Mouse (Mus musculus): ENCODE measurements around the gene Rftn2.
"Not testable (repeated sequence)": the region's sequence is repeated elsewhere in the genome, so short reads cannot be mapped to it uniquely, and the experiment has no call there.

Rftn2 gene

DNA sequence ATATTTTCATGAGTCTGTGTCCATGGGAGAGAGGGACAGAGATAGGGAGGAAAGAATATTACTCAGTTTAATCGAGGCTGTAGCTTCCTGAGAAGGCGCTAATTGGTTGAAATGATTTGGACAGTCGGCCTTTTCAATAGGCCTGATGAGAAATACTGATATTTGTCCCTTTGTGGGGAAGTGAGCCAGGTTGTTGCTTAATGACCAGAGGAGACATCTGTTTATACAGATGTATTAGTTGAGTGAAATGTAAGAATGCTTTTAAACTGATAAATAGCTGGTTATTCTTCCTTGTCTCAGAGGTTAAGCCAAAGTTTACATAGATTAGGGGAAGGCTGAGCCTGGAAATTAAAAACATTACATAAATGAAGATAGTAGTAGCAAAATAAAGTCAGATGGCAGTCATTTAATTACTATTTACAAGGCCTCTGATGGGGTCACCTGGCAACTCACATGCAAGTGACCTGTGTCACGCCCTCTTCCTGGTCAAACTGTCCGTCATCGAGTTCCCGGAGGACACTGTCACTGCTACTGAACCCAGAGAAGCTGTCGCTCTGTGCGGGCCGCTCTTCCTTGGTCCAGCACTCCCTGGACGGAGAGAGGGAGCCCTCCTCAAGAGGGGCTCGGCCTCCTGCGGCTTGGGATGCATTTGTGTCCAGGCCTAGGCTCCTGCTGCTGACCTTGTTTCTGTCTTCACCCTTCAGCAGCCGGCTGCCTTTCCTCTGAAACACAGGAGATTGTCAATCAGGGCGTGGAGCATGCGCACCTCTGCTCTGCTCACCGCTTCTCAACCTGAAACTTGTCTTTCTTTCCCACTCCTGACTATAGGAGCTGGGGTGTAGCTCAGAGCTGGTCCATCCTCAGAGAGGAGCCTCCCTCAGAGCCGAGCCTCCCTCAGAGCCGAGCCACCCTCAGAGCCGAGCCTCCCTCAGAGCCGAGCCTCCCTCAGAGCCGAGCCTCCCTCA, 54.9 kb downstream of the Rftn2 start:
- DNase-seq (ENCODE audit: low spot score), result no peak

DNA sequence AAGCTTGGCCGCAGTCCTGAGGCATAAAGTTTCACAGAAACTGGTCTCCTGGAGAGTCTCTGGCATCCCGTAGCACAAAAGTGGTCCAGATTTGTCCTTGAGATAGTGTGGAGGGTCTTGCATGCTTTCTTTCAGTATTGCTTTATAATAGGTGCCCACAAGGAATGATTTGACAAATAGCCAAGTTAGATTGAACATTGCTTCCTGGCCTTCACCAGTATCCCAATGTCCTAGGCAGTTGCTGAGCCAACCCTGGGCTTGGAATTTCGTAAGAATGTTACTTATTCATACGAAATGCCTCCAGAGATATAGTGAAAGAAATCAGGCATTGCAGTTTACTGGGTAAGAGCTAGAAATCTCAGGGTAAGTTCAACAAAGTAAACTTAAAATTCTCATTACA, 58.0 kb downstream of the Rftn2 start:
- no peak for DNase-seq (ENCODE audit: low spot score)

DNA sequence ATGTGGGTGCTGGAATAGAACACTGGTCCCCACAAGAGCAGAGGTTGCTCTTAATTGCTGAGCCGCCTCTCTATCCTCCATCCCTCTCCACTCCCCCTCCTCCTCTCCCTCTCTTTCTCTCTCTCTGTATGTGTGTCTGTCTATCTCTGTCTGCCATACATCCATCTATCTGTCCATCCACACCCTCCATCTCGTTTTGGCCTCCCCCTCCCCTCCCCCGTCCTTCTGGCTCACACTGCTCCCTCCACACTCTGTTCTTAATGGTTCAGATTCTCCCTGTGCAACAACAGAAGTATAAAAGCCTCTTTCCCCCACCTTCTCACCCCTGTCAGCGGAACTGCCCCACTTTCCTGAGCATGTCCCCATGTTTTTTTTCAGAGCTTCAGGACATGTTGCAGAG, 59.0 kb downstream of the Rftn2 start:
- no peak for DNase-seq (ENCODE audit: low spot score)

DNA sequence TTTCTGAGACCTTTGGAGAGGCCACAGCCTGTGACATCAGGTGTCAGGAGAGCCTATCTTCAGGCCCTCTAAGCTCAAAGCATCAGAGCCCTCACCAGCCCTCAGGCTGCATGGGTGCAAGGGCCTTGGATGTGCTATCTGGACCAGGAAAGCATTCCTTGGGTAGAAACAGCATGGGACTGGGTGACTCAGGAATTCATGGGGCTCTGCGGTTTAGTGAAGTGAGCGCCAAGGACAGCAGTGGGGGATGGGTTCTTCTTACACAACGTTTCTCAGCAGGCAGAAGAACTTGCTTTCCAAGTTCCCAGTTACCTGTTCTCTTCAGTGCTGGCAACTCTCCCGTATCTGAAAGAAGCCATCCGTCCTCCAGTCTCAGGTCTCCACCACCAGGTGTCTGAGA, 62.6 kb downstream of the Rftn2 start:
- no peak for DNase-seq (ENCODE audit: low spot score)

DNA sequence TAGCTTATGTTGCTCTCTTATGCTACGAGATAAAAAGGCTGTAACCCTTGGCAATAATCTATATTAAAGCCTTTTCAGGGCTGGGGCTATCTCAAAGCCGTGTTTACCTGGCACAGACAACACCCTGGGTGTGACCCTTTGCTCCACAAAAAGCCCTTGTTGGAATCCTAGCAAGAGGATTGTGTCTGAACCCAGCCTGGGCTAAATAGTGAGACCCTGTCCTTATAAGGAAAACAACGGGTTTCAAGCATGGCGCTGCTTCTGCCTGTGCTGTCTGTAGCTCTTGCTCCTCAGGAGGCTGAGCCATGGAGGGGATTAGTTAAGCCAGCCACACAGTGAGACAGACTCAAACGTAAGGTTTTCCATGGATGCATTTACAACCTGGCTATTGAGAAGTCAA, 63.8 kb downstream of the Rftn2 start:
- DNase-seq (ENCODE audit: low spot score), result no peak

DNA sequence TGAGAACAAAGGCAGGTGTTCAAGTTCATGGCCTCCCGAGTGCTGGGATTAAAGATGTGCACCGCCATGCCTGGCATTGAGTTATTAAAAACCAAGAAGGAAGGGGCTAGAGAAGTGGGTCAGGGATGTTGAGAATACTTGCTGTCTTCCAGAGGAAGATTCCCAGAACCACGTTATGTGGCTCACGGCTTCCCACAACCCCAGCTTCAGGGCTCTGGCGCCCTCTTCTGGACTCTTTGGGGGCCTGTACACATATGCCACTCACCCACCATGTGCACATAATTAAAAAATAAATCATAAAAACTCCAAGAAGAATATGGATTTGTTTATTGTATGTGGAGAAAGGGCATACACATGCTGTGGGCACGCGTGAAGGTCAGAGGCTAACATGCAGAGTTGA, 64.7 kb downstream of the Rftn2 start:
- DNase-seq (ENCODE audit: low spot score), result no peak

DNA sequence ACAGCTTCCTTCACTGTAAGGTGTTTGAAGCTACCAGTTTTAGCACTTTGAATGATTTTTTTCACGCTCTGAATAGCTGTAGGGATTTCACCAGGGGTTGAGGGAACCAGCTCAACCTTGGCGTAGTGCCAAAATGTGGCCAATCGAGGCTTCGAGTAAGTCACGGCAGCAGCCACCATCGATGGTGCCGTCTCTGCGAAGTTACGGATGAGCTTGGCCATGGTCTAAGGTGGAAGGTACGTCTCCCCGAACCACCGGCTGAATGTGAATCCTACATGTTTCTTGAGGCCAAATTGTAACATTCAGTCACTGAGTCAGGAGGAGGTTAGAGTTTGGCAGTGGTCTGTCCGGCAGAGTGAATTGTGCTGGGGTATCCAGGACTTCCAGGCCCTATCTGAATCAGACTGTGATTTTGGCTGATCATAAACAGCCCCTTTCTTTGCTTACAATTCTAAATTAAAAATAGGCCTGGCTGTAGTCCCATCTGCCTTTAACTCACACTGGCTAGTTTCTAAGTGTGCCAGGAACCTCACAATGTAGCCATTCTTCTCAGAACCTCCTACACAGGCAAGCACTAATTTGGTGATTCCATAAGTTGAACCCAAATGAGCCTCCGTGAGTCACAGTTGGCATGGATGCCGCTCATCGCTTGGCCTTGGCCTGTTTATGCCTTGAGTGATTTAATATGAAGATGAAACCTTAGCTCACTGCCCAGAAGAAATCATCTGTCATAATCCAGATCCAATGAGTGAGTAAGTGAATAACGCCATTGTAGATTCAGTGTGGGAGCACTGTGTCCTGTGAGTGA, 65.5 kb downstream of the Rftn2 start:
- DNase-seq (ENCODE audit: low spot score), result peak; percentile 47

DNA sequence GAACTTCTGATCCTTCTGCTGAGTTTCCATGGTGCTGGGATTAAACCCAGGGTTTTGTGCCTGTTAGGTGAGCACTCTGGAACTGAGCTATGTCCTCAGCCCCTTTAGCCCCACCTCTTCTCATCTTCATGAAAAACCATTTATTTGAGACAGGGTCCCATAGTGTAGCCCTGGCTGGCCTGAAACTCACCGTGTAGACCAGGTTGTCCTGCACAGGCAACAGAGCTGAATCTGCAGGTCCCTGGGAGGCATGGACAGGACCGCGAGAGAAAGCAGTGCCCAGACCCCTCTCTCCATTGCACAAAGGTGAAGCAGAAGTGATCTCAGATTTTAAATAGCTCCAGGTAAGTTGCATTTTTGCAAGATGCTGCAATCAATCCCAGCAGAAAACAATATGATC, 66.4 kb downstream of the Rftn2 start:
- no peak for DNase-seq (ENCODE audit: low spot score)

DNA sequence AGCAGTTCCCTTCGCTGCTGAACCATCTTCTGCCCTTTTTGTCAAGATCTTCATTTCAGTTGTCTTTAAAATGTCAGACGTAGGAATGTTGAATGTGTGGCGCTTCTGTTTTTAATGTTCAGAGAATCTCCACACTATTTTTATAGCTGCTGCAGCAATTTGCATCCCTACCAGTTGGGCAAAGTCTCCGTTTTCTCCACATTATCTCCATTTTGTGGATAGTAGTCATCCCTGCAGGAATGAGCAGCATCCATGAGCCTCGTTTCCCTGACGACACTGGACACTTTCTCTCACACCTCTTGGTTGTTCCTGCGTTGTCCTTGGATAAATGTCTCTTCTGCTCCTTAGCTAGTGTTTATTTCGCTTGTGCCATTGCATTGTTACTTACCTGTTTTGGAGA, 67.8 kb downstream of the Rftn2 start:
- no peak for DNase-seq (ENCODE audit: low spot score)

DNA sequence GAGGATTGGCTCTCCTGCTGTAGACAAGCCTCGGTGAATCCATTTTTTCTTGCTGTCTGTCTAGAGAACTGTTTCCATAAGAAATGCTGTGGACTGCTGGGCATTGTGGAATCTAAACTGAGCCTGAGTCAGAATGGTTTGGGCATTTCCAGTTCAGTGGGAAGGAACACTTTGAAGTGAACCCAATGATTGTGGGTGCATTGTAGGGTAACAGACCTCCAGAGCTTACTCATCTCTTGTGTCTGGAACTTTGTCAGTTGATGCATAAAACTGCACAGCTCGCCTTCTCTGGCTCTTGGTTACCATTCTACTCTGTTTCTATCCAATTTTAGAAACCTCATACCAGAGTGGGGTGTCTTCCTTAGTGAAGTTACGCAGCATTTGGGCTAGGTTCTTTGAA, 68.4 kb downstream of the Rftn2 start:
- DNase-seq (ENCODE audit: low spot score), result no peak

DNA sequence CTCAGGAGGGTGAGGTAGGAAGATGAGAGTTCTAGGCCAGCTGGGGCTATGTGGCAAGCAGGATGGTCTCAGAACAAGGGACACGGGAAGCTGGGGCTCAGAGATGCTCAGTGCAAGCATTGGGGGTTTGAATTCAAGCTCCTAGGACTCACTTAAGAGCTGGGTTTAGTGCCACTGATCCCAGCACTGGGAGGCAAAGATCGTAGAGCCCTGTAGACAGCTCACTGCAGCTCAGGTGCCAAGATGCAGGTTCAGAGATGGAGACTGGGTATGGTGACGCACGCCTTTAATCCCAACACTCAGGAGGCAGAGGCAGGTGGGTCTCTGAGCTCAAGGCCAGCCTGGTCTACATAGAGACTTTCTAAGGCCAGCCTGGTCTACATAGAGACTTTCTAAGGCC, 69.3 kb downstream of the Rftn2 start:
- DNase-seq (ENCODE audit: low spot score), result no peak

DNA sequence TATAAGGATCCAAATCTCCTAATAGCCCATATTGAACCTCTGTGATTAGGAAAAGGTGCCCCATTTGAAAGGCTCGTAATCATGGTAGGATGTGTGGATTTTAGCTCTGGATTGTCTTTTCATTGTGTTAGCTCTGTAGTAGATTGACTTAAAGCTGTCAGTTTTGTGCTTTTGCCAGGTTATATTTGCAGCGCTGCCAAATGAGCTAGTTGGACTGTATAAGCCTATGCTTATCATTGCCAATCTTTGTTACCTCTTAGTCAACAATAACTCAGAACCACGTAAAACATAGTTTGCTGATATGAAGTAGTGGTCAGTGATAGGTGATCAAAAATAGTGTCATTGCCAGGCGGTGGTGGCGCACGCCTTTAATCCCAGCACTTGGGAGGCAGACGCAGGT, 81.0 kb downstream of the Rftn2 start:
- no peak for DNase-seq (ENCODE audit: low spot score)

DNA sequence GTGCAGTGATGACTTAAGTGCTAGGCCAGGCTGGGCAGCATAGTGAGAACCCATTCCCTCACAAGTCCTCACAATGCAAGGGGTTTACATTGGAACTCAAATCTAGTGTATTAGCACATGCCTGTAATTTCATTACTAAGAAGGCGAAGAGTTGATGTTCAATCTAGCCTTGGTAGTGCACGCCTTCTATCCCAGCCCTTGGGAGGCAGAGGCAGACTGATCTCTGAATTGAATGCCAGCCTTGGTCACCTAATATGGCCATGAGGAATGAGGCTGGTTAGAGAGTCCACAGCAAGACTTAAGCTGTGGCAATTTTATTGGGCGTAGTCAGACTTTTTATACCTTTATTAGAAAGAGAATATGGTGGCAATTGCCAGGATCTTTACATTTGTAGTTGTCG, 82.2 kb downstream of the Rftn2 start:
- no peak for DNase-seq (ENCODE audit: low spot score)

DNA sequence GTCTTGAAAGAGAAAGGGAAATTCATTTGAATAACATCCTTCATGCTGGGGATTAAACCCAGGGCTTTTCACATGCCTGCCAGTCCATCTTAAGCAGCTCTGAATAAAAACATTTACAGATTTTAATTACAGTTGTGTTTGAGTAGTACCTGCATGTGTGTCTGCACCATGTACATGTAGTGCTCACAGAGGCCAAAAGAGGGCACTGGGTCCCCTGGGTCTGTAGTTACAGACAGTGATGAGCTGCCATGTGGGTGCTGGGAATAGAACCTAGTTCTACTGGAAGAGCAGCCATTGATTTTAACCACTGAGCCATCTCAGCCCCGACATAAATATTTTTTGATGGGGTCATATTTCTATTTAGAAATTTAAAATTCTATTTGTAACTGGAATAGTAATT, 90.7 kb downstream of the Rftn2 start:
- no peak for DNase-seq (ENCODE audit: low spot score)

DNA sequence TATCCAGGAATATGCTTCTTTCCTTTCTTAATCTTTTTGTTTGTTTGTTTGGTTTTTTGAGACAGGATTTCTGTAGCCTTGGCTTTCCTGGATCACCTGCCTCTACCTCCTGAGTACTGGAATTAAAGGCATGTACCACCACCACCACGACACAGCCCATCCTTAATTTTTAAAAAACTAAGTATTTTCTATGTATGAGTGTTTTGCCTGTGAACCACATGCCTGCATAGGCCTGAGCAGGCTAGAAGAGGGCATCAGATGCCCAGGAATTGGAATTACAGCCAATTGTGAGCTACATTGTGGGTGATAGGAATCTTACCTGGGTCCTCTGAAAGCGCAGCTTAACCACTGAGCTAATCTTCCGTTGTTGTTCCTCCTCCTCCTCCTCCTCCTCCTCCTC, 92.3 kb downstream of the Rftn2 start:
- no peak for DNase-seq (ENCODE audit: low spot score)

DNA sequence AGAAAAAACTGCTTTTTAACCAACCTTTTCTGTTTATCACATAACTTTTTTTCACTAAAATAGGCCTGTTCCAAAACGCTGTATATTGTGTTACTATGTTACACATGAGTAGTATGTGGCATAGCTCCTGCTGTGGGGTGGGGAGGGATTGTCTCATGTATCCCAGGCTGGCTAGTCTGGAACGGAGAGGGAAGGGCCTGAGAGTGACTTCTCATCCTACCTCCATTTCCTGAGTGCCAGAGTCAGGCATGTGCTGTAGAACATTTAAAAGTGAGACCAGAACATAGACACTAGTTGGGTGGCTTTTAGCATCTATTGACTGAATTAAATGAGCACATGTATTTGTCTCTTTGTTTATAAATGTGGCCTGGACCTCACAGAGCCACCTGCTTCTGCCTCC, 93.4 kb downstream of the Rftn2 start:
- DNase-seq (ENCODE audit: low spot score), result no peak

DNA sequence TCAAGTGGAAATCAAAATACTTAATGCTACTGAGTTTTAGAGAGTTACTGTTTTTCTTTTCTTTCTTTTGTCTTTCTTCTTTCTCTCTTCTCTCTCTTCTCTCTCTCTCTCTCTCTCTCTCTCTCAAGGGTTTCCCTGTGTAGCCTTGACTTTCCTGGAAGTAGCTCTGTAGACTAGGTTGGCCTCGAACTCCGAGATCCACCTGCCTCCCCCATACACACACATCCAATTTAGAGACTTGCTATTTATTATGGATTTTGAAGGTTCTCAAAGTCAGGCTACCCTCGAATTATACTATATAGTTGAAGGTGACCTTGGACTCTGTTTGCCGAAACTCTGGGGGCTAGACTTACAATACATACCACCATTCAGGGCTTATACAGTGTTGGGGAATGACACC, 94.3 kb downstream of the Rftn2 start:
- DNase-seq (ENCODE audit: low spot score), result no peak

DNA sequence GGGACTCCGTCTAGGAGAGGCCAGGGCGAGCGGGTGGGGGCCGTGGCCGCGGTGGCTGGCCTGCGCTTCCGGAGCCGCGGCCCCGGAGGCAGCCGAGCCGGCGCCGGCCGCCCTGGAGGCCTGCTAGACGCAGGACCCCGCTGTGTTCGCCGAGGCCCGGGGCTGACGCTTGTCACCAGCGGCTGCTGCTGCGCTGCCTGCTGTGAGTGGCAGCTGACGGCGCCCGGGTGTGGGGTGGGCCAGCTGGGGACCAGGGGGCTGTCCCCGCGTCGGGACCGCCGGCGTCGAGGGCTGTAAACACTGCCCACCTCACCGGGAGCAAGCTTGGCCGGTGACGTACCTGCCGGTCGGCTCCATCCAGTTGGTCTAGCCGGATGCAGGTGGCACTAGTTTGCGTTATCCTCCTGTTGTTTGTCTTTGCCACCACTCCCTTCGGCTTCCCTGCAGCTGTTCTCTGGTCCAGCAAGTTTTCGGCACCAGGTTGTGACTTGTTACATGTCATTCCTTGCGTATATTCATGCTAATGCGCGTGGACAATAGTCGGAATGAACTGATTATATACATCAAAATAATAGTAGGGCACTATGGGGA, 95.1 kb downstream of the Rftn2 start:
- DNase-seq (ENCODE audit: low spot score), result no peak

DNA sequence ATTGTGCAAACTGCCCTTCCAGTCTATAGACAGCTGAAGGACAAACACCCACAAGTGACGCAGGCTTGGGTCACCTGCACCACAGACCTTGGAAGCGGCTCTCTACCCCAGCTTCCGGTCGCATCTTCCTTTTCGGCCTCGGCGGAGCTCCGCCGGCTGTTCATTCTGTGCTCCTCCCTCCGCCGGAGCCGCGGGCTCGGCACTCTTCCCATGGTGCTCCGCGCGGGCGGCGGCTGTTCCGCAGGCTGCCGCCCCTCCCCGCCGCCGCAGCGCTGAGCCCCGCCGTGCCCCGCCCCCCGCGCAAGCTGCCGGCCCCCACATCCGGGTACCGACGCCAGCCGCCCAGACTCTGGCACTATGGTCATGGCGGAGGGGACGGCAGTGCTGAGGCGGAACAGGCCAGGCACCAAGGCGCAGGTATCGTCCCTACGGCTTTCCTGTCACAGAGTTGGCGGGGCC, 95.6 kb downstream of the Rftn2 start, which contains the start of gene Mob4:
TSS of gene Mob4 (plus strand) at position 289 of the 459 bp plus-strand sequence.
- peak; percentile 51 for DNase-seq (ENCODE audit: low spot score)

DNA sequence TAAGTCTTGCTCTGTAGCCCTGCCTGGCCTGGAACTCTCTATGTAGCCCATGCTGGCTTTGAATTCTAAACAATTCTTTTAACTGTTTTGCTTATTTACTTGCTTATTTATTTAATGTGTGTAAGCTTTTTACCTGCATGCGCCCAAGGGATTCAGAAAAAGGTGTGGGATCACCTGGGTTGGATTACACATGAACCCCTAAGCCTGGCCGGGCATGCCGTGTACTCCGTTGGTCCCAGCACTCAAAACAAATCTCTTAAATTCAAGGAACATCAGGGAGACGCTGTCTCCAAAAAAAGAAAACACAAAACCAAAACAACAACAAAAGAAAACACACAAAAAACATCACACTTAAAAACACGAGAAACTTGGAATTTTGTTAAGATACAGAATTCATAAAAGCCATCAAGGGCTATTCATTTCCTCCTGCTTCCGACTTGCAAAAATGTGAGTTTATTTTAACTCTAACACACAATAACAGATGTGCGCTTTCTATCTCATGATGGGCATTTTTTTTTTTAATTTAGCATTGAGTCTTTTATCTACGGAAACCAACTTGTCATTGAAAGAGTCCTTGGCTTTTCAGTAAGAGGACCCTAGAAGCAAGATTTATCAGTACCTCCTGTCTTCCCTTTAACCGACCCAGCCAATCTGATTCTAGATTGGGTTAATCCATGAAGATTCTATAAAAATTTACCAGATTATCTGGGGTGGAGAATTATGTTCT, 96.2 kb downstream of the Rftn2 start:
- no peak for DNase-seq (ENCODE audit: low spot score)

DNA sequence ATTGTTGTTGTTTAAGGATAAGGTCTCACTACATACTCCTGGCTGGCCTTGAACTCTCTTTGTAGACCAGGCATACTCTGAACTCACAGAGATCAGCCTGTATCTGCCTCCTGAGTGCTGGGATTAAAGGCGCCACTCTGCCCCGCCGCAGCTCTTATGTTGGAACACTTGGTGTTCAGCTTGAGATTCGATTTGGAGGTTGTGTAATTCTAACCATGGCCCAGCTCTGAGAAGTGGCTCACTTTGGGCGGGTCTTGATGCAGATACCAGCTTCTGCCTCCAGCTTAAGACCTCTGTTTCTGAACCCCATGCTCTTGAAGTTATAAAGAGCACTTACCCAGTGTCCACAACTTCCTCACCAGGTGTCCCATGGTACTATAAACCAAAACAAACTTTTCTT, 96.9 kb downstream of the Rftn2 start:
- DNase-seq (ENCODE audit: low spot score), result no peak

DNA sequence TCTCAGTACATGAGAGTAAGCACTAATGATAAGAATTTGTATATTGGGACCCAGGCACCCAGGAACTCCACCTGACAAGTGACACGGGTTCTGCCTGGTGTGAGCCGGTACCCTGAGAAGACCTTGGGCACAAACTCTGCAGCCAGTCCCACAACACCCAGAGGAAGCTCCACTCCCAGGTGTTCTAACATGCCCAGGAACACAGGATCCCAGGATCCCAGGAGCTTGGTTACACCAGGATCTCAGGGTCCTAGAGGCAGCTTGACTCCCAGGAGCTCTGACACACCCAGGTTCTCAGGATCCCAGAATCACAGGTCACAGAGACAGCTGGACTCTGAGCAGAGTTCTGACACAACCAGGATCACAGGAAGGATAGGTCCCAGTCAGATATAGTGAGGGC, 102.4 kb downstream of the Rftn2 start:
- not testable (repeated sequence) for DNase-seq (ENCODE audit: low spot score)

Data from layer of hippocampus, adult 9-10 months (tissue).